Mouse (Mus musculus): ENCODE measurements around the gene Lmo7. TPM values are rescaled to one million over a fixed set of nuclear protein-coding genes. Genes with fewer than 3 reads are reported as not detected.
A peak's percentile ranks its signal among the peaks of the same experiment; 100 is the strongest.

Lmo7 gene
- polyA plus RNA-seq, 1 experiment from 2014 or later, result 18.7 TPM

DNA sequence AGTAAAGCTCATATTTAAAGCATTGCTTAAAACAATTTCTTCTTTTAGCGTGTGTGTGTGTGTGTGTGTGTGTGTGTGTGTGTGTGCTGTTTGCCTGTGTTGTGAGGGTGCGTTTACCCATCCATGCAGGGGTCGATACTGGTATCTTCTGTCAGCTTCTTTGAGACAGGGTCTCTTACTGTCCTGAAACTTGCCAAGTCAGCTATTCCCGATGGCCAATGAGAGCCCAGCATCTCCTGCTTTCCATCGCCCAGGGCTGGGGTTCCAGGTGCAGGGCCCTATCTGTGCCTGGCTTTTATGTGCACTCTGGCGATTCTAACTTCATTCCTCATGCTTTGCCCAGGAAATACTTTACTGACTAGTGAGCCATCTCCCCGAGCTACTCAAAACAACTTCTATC, 114.7 kb downstream of the Lmo7 start:
- H3K27ac ChIP-seq (ENCODE audit: low read depth), result no peak overlapping the region
- 64% methylated on average over 7 of the region's 7 CpGs for WGBS

DNA sequence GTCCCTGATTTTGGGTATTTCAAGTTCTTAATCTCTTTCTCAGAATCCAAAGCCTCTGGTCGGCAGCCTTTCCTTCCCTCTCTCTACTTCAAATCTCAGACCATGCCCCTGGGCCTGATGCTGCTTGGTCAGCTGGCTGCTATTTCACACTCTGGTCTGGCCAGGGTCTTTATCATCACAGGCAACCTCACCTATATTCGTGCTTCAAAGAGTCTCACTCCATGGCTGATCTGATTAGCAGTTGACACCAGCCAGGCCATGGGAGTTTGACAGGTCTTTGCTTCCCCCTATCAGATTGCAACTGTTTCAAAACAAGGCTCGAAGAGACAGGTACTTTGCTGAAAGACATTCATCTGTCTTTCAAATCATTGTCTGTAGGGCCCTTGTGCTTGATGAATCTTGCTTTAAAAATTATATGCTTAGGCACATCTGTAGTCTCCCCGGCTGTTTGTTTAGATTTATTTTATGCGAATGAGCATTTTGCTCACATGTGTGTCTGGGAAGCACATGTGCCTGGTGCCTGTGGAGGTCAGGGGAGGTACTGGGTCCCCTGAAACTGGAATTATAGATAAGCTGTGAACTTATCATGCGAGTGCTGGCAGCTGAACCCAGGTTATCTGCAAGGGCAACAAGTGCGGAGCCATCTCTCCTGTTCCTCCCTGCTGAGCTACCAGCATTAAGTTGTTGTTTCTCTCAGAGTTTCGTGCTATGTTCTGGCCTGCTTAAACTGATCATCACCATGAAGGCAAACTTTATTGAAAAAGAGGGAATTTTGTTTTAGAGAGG, 116.5 kb downstream of the Lmo7 start:
- no peak overlapping the region for H3K9ac ChIP-seq (ENCODE audit: low read length)
- H3K27ac ChIP-seq (ENCODE audit: low read depth), result no peak overlapping the region
- no peaks in the 10 kb centered on the region for H3K36me3 ChIP-seq (ENCODE audit: control insufficient read depth, insufficient read depth, low read length)
- ATAC-seq (replicated peaks; ENCODE audit: low FRiP score, low TSS enrichment, low read depth), result no peak
- H3K4me2 ChIP-seq (ENCODE audit: low read length), result no peak overlapping the region
- H3K27me3 ChIP-seq (replicated peaks; ENCODE audit: control insufficient read depth, insufficient read depth, low read length), result no peaks in the 10 kb centered on the region
- no peak overlapping the region for H3K4me3 ChIP-seq (ENCODE audit: low read depth, low read length)
- no peaks in the 10 kb centered on the region for H3K9me3 ChIP-seq (ENCODE audit: control insufficient read depth, low read length)
- WGBS, result 49% methylated on average over 8 of the region's 8 CpGs
- DNase-seq (ENCODE audit: low spot score), result no peak
- H3K4me1 ChIP-seq (replicated peaks; ENCODE audit: control insufficient read depth, insufficient read depth, low read length), result no peaks in the 10 kb centered on the region

More for the DNA sequence above, 114.7 kb downstream of the Lmo7 start:
- Histone ChIP-seq H3K9ac (ENCODE audit: low read length) (no peak overlapping the region), H3K27me3 (replicated peaks; ENCODE audit: control insufficient read depth, insufficient read depth, low read length) (no peaks in the 10 kb centered on the region), H3K4me2 (ENCODE audit: low read length) (no peak overlapping the region), H3K9me3 (ENCODE audit: control insufficient read depth, low read length) (no peaks in the 10 kb centered on the region), H3K36me3 (ENCODE audit: control insufficient read depth, insufficient read depth, low read length) (no peaks in the 10 kb centered on the region), H3K4me3 (ENCODE audit: low read depth, low read length) (no peak overlapping the region), H3K4me1 (replicated peaks; ENCODE audit: control insufficient read depth, insufficient read depth, low read length) (no peaks in the 10 kb centered on the region)
- no peak for ATAC-seq (replicated peaks; ENCODE audit: low FRiP score, low TSS enrichment, low read depth)
- no peak for DNase-seq (ENCODE audit: low spot score)

DNA sequence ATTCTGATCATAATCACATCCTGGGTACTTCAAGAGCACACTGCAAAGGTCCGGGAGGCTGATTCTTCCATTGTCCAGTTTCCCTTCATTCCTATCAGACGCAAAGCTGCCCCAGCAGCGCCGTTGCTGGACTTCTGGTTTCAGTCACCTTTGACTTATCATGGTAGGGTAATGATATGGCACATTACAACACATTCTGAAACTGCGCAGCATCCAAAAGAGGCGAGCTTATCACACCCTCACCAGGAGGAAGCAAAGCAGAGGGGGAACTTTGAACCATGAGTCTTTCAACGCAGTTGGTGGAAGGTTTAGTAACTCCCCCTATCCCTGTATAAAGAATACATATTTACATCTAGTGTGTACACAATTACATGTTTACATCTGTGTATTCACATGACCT, 117.8 kb downstream of the Lmo7 start:
- Histone ChIP-seq H3K4me1 (replicated peaks; ENCODE audit: control insufficient read depth, insufficient read depth, low read length) (no peaks in the 10 kb centered on the region), H3K4me3 (ENCODE audit: low read depth, low read length) (no peak overlapping the region), H3K27me3 (replicated peaks; ENCODE audit: control insufficient read depth, insufficient read depth, low read length) (no peaks in the 10 kb centered on the region), H3K36me3 (ENCODE audit: control insufficient read depth, insufficient read depth, low read length) (no peaks in the 10 kb centered on the region), H3K9ac (ENCODE audit: low read length) (no peak overlapping the region), H3K4me2 (ENCODE audit: low read length) (no peak overlapping the region), H3K27ac (ENCODE audit: low read depth) (no peak overlapping the region), H3K9me3 (ENCODE audit: control insufficient read depth, low read length) (no peaks in the 10 kb centered on the region)
- WGBS, result 71% methylated on average over 7 of the region's 7 CpGs
- no peak for ATAC-seq (replicated peaks; ENCODE audit: low FRiP score, low TSS enrichment, low read depth)
- DNase-seq (ENCODE audit: low spot score), result no peak

DNA sequence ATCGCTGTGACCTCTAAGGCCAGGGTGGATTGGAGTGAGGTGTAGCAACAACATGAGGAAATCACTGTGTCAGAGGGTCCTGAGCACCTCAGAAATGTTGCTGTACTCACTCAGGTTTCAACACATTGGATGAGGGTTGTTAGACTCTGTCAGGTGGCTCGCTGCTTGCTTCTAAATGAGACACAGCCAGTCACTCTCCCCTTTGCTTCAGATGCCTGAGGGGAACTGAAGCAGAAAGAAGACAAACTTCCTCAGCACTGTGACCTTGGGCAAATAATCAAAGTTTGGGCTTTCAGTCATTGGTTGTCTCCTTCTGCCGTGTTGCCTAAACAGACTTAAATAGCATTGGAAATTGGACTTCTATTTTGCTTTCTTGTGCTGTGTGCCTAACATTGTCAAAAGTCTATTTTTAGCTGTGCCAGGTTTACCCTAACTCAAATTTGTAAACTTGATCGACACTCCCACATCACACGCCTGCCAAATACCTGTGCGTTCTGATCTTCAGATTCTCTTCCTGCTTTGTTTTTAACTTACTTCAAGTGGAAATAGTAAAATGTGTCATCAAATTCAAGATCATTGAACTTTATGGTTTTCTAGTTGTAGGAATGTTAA, 122.9 kb downstream of the Lmo7 start:
- Histone ChIP-seq H3K36me3 (ENCODE audit: control insufficient read depth, insufficient read depth, low read length) (no peaks in the 10 kb centered on the region), H3K27me3 (replicated peaks; ENCODE audit: control insufficient read depth, insufficient read depth, low read length) (no peaks in the 10 kb centered on the region), H3K27ac (ENCODE audit: low read depth) (no peak overlapping the region), H3K4me3 (ENCODE audit: low read depth, low read length) (no peak overlapping the region), H3K9ac (ENCODE audit: low read length) (no peak overlapping the region), H3K9me3 (ENCODE audit: control insufficient read depth, low read length) (no peaks in the 10 kb centered on the region), H3K4me1 (replicated peaks; ENCODE audit: control insufficient read depth, insufficient read depth, low read length) (no peaks in the 10 kb centered on the region), H3K4me2 (ENCODE audit: low read length) (no peak overlapping the region)
- 75% methylated on average over 6 of the region's 6 CpGs for WGBS
- DNase-seq (ENCODE audit: low spot score) (peak; percentile 32), ATAC-seq (replicated peaks; ENCODE audit: low FRiP score, low TSS enrichment, low read depth) (no peak)

DNA sequence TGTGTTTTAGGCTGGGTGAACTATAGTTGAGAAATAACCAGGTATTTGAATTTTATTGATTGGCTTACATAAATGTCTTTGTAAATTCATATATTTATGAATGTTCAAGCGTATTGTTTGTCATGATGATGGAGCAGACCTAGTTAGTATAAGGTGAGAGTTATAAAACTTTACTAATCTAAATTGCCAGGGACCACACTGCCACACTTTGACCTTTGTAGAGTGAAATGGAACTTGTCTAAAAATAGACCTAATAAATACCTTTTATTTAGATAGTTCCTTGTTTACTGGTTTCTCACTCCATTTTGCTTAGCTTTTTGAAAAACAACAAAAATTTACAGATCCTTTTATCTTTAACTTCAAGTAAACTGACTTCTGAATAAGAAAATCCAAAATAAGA, 123.5 kb downstream of the Lmo7 start:
- WGBS, result 88% methylated on average over 1 of the region's 1 CpGs
- Histone ChIP-seq H3K4me2 (ENCODE audit: low read length) (no peak overlapping the region), H3K9ac (ENCODE audit: low read length) (no peak overlapping the region), H3K9me3 (ENCODE audit: control insufficient read depth, low read length) (no peaks in the 10 kb centered on the region), H3K4me1 (replicated peaks; ENCODE audit: control insufficient read depth, insufficient read depth, low read length) (no peaks in the 10 kb centered on the region), H3K36me3 (ENCODE audit: control insufficient read depth, insufficient read depth, low read length) (no peaks in the 10 kb centered on the region), H3K4me3 (ENCODE audit: low read depth, low read length) (no peak overlapping the region), H3K27ac (ENCODE audit: low read depth) (no peak overlapping the region), H3K27me3 (replicated peaks; ENCODE audit: control insufficient read depth, insufficient read depth, low read length) (no peaks in the 10 kb centered on the region)
- DNase-seq (ENCODE audit: low spot score) (no peak), ATAC-seq (replicated peaks; ENCODE audit: low FRiP score, low TSS enrichment, low read depth) (no peak)

DNA sequence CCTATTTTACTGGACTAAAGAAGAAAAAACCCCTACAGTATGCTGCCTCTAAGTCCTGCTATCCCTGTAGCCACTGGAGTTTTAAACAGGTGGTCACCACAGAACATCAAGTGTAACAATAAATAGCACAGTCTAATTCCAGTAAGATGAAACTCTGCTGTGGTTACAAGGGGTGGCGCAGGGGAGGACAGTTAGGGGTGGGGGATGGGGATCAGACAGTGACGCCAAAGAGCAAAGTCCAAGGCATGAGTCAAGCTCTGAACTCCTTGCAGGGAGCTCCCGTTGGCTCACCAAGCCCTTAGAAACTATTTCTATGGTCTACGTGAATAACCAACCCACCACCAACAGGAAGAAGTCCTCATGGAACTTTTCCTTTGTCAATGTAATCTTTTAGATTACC, 124.0 kb downstream of the Lmo7 start:
- H3K36me3 ChIP-seq (ENCODE audit: control insufficient read depth, insufficient read depth, low read length), result no peaks in the 10 kb centered on the region
- H3K4me1 ChIP-seq (replicated peaks; ENCODE audit: control insufficient read depth, insufficient read depth, low read length), result no peaks in the 10 kb centered on the region
- peak; percentile 89 for ATAC-seq (replicated peaks; ENCODE audit: low FRiP score, low TSS enrichment, low read depth)
- H3K4me2 ChIP-seq (ENCODE audit: low read length), result no peak overlapping the region
- H3K9ac ChIP-seq (ENCODE audit: low read length), result no peak overlapping the region
- no peak overlapping the region for H3K4me3 ChIP-seq (ENCODE audit: low read depth, low read length)
- no peaks in the 10 kb centered on the region for H3K9me3 ChIP-seq (ENCODE audit: control insufficient read depth, low read length)
- H3K27me3 ChIP-seq (replicated peaks; ENCODE audit: control insufficient read depth, insufficient read depth, low read length), result no peaks in the 10 kb centered on the region
- WGBS, result 54% methylated on average over 4 of the region's 4 CpGs
- H3K27ac ChIP-seq (ENCODE audit: low read depth), result peak overlapping the region; percentile 3; the same call in 1 of the 2 replicates
- peak; percentile 73 for DNase-seq (ENCODE audit: low spot score)

DNA sequence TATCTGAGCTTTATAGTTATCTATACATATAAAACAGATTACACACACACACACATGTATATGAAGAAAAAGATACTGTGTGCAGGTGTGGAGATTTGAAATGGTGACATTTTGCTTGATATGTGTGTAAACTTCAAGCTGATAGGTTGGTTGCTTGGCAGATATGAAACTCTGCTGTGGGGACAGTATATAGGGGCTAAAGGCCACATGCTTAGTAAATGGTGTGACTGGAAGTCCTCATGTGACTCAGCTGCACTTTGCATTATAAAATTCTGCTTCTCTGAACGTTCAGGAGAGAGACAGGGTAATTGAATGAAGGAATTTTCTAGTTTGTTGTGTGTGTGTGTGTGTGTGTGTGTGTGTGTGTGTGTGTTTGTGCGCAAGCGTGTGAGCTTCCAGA, 124.5 kb downstream of the Lmo7 start:
- H3K27ac ChIP-seq (ENCODE audit: low read depth), result peak overlapping the region; percentile 3
- no peaks in the 10 kb centered on the region for H3K9me3 ChIP-seq (ENCODE audit: control insufficient read depth, low read length)
- no peak overlapping the region for H3K4me2 ChIP-seq (ENCODE audit: low read length)
- no peak overlapping the region for H3K9ac ChIP-seq (ENCODE audit: low read length)
- no peak overlapping the region for H3K4me3 ChIP-seq (ENCODE audit: low read depth, low read length)
- no peaks in the 10 kb centered on the region for H3K36me3 ChIP-seq (ENCODE audit: control insufficient read depth, insufficient read depth, low read length)
- ATAC-seq (replicated peaks; ENCODE audit: low FRiP score, low TSS enrichment, low read depth) (peak; percentile 73), DNase-seq (ENCODE audit: low spot score) (no peak)
- 79% methylated on average over 3 of the region's 3 CpGs for WGBS
- H3K27me3 ChIP-seq (replicated peaks; ENCODE audit: control insufficient read depth, insufficient read depth, low read length), result no peaks in the 10 kb centered on the region
- no peaks in the 10 kb centered on the region for H3K4me1 ChIP-seq (replicated peaks; ENCODE audit: control insufficient read depth, insufficient read depth, low read length)

DNA sequence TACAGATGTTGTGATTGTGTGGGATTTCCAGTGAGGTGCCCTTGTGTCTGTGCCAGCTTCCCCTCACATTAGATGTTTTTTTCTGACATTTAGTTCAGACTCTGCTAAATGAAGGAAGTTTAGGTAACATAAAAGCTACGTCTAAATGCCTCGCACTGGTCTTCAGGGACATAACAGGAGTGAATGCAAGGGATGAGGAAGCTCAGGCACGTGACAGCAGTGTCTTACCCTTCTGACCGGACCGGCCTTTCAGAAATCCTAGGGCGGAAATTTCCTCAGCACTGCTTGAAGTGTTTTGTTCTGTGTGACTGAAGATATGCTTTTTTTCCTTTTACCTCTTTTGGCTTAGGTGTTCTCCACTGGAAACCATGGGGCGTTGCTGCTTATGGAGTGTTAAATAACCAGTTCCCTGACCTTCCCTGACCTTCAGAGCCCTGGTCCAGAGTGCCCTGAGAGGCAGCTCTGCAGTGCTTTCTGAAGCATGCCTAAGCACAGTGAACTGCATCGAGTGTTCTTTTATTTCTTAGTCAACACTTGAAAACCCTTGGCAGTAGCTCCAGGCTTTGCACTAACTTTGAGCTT, 129.6 kb downstream of the Lmo7 start:
- H3K9me3 ChIP-seq (ENCODE audit: control insufficient read depth, low read length), result no peaks in the 10 kb centered on the region
- DNase-seq (ENCODE audit: low spot score) (no peak), ATAC-seq (replicated peaks; ENCODE audit: low FRiP score, low TSS enrichment, low read depth) (no peak)
- H3K27ac ChIP-seq (ENCODE audit: low read depth), result no peak overlapping the region
- no peaks in the 10 kb centered on the region for H3K36me3 ChIP-seq (ENCODE audit: control insufficient read depth, insufficient read depth, low read length)
- H3K27me3 ChIP-seq (replicated peaks; ENCODE audit: control insufficient read depth, insufficient read depth, low read length), result no peaks in the 10 kb centered on the region
- 59% methylated on average over 8 of the region's 8 CpGs for WGBS
- no peak overlapping the region for H3K4me2 ChIP-seq (ENCODE audit: low read length)
- no peaks in the 10 kb centered on the region for H3K4me1 ChIP-seq (replicated peaks; ENCODE audit: control insufficient read depth, insufficient read depth, low read length)
- H3K9ac ChIP-seq (ENCODE audit: low read length), result no peak overlapping the region
- no peak overlapping the region for H3K4me3 ChIP-seq (ENCODE audit: low read depth, low read length)

Measured in intestine, embryonic 14.5 days (tissue).